Mouse (Mus musculus) E14TG2a.4 (cell line): ENCODE measurements around the gene Lce3c.
A peak's percentile ranks its signal among the peaks of the same experiment; 100 is the strongest.

Experiments
- H3K27me3 ChIP-seq: 2 replicates; pipeline ENCODE4 v1.6.1; 2014; ENCODE audit warnings: low read length, control low read depth; ENCODE audit not compliant: insufficient read depth
- H3K36me3 ChIP-seq: 2 replicates; pipeline ENCODE4 v1.6.1; 2014; ENCODE audit warnings: low read length, control low read depth; ENCODE audit not compliant: insufficient read depth
- H3K4me1 ChIP-seq: replicated peaks from 2 replicates; pipeline ENCODE4 v1.6.1; 2014; ENCODE audit warnings: low read depth, low read length, control low read depth
- H3K4me3 ChIP-seq: replicated peaks from 2 replicates; pipeline ENCODE4 v1.5.1; 2014; ENCODE audit warnings: mild to moderate bottlenecking, low read length
- H3K9me3 ChIP-seq: 2 replicates; pipeline ENCODE4 v1.6.1; 2014; ENCODE audit warnings: low read length, control low read depth
- CTCF ChIP-seq: conservative IDR thresholded peaks from 2 replicates; pipeline ENCODE4 v1.5.1; 2014; ENCODE audit warnings: low read length
- NANOG ChIP-seq: IDR thresholded peaks from 2 replicates; pipeline ENCODE4 v1.6.1; 2014; ENCODE audit warnings: borderline replicate concordance, low read length, mixed read lengths
- POU5F1 ChIP-seq: IDR thresholded peaks from 2 replicates; pipeline ENCODE4 v1.6.1; 2014; ENCODE audit warnings: low read length, borderline replicate concordance

Gene Lce3c

DNA sequence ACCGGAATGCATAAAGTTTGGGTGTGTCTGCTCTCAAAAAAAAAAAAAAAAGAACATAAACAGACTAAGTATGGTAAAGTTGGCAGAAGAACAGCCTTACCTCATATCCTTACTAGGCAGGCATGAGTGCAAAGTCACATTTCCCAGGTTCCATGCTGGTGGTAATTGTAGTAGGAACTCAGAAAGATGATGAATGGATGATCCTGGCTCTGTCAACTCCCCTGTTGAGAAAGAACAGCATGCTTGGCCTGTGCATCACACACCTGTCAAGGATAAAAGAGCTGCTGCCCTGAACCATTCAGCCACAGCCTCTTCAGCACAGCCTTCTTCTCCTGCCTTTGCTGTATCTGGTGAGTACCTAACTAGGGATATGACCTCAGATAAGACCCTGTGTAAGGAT lies at the start of gene Lce3c:
Lce3c (plus strand) TSS at position 301 of the 400 bp plus-strand sequence.
- Histone ChIP-seq H3K9me3 (no peaks in the 10 kb centered on the region), H3K4me1 (no peaks in the 10 kb centered on the region), H3K4me3 (no peak within 1 kb of the TSS), H3K36me3 (no peaks in the 10 kb centered on the region), H3K27me3 (no peaks in the 10 kb centered on the region)
- TF ChIP-seq POU5F1 (no peak), CTCF (no peak), NANOG (no peak)

DNA sequence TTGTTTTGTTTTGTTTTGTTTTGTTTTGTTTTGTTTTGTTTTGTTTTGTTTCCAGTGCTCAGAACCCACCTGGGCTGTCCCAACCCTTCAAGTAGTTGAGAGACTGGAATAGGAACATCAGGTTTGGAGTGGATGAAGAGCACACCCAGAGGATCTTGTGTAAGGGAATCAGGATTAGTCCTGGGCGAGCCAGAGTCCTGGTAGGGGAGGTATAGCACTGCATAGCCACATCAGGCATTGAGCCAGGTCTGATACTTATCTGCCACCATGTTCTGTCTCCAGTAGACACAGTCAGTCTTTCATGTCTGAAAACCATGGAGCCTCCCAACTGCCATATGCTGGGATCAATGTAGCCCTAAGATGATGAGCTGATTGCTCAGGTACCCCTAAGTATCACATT lies 49.8 kb upstream of the Lce3c start:
- TF ChIP-seq CTCF (no peak), POU5F1 (no peak), NANOG (no peak)

DNA sequence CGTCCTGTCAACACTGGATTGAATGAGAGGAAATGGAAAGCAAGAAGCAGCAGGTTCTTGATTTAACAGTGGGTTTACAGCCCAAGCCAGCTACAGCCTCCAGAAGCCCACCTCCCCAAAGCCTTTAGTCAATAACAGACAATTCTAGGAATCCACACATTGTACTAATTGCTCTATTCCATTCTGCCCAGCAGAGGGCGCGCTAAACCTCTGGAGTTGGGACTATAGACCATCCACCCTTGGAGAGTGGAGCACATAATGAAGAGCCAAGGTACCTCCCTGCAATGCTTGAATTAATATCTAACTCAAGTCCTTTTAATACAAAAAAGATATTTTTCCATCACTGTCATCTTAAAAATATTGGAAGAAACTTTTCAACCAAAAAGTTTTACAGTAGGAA lies 41.3 kb upstream of the Lce3c start:
- Histone ChIP-seq H3K36me3 (no peaks in the 10 kb centered on the region), H3K4me3 (no peak overlapping the region), H3K9me3 (no peaks in the 10 kb centered on the region), H3K27me3 (no peaks in the 10 kb centered on the region), H3K4me1 (no peaks in the 10 kb centered on the region)
- TF ChIP-seq POU5F1: no peak
- TF ChIP-seq CTCF: peak; percentile 59

More for the DNA sequence above, 49.8 kb upstream of the Lce3c start:
- Histone ChIP-seq H3K36me3 (no peaks in the 10 kb centered on the region), H3K4me3 (no peak overlapping the region), H3K4me1 (no peaks in the 10 kb centered on the region), H3K9me3 (no peaks in the 10 kb centered on the region), H3K27me3 (no peaks in the 10 kb centered on the region)

DNA sequence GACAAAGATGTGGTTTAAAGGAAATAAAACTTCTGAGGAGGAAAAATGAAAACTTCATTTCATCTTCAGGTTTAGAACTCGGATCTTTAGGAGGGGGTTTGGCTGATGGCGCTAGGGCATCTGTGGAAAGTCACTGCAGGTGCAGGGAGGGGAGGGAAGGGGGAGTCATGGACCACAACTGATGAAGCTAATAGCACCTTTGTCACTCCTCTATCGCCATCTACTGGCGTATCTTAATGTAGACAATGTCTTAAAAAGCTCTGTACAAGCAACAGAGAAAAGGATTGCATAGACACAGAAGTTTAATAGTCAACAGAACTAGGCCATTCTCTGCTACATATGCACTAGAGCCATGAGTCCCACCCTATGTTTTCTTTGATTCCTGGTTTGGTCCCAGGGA lies 40.6 kb upstream of the Lce3c start:
- no peaks in the 10 kb centered on the region for H3K9me3 ChIP-seq
- TF ChIP-seq NANOG (no peak), POU5F1 (no peak), CTCF (no peak; the same call in 1 of the 2 replicates)
- no peak overlapping the region for H3K4me3 ChIP-seq
- no peaks in the 10 kb centered on the region for H3K36me3 ChIP-seq
- no peaks in the 10 kb centered on the region for H3K4me1 ChIP-seq
- H3K27me3 ChIP-seq: no peaks in the 10 kb centered on the region

DNA sequence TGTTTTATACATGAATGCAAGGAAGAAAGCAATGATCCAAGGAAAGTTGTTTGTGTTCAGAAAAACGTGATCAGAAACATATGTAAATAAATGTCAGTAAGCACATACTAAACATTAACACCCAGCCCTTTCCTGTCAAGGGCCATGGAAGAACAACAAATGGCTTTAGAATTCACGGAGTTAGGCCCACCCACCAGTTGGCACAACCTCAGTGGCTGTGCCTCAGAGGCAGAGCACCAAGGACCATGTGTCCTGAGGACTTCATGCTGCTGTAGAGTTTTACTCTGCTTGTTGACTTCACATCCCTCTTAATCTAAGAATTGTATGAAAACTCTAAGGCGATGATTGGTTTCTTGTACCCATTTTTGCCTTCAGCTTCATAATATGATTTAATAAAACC lies 39.1 kb upstream of the Lce3c start:
- Histone ChIP-seq H3K27me3 (no peaks in the 10 kb centered on the region), H3K9me3 (no peaks in the 10 kb centered on the region), H3K4me1 (no peaks in the 10 kb centered on the region), H3K36me3 (no peaks in the 10 kb centered on the region), H3K4me3 (no peak overlapping the region)
- TF ChIP-seq NANOG (no peak), CTCF (no peak), POU5F1 (no peak)

DNA sequence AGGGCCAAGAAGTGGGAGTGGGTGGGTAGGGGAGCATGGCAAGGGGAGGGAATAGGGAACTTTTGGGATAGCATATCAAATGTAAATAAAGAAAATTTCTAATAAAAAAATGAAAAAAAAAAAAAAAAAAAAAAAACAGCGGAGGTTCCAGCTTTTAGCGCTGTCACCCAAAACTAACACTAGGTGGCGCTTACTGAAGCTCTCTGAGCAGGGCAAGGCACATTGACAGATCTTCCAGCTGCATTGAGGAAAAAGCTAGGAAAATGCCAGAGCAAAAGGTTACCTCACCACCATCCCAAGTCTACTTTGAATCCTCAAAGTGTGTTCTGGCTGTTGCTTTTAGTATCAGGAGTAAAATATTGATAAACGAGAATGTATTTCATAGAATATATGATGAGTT lies 36.7 kb upstream of the Lce3c start:
- H3K4me3 ChIP-seq: no peak overlapping the region

DNA sequence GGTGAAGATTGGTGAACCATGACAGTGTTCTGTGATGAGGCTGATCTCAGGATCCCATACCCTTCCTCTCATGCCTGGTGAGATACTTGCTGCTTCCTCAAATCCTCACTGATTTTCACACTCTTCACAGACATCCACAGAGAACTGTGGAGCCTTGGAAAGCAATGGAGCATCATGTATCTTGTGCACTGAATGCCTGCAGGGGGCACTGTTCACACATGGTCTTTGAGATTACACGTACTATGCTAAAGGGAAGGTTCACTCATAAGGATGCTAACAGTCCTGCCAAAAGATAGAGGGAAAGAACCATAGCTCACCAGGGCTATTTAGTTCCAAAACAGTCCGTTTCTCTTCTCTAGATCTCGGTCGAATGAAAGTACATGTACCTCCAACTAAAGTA lies 23.9 kb upstream of the Lce3c start:
- Histone ChIP-seq H3K4me3 (no peak overlapping the region), H3K36me3 (no peaks in the 10 kb centered on the region), H3K9me3 (no peaks in the 10 kb centered on the region), H3K4me1 (0 out of 2 replicates have a peak, but pooled peaks cover 8% of the 10 kb centered on the region), H3K27me3 (no peaks in the 10 kb centered on the region)
- no peak for TF ChIP-seq POU5F1
- TF ChIP-seq CTCF: peak; percentile 56
- no peak for TF ChIP-seq NANOG

More for the DNA sequence above, 36.7 kb upstream of the Lce3c start:
- H3K27me3 ChIP-seq: no peaks in the 10 kb centered on the region
- TF ChIP-seq CTCF (peak; percentile 59), POU5F1 (no peak), NANOG (no peak)
- H3K9me3 ChIP-seq: no peaks in the 10 kb centered on the region
- no peaks in the 10 kb centered on the region for H3K4me1 ChIP-seq
- H3K36me3 ChIP-seq: no peaks in the 10 kb centered on the region

DNA sequence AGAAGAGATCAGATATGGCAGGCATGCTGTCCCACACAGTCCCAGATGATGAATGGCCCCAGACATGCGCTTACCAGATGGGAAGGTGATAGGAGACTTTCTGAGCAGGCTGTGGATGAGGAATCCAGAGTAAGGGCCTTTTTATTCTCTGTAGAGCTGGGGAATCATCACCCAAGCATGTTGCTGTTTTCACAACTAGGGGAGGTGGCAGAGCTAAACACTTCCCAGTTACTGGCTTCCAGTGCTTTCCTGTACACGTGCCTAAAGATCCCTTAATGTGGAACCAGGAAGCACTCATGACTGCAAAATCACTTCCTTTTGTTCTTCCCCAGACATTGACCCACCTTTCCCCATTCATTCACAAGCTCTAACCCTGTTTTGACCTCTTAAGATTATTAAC lies 18.2 kb upstream of the Lce3c start, which contains the start of gene Lce3a:
Lce3a (minus strand) TSS at position 101 of the 400 bp plus-strand sequence.
- H3K36me3 ChIP-seq: no peaks in the 10 kb centered on the region
- H3K9me3 ChIP-seq: no peaks in the 10 kb centered on the region
- no peaks in the 10 kb centered on the region for H3K27me3 ChIP-seq
- no peak within 1 kb of the TSS for H3K4me3 ChIP-seq
- no peaks in the 10 kb centered on the region for H3K4me1 ChIP-seq
- no peak for TF ChIP-seq POU5F1
- no peak for TF ChIP-seq NANOG
- no peak for TF ChIP-seq CTCF

DNA sequence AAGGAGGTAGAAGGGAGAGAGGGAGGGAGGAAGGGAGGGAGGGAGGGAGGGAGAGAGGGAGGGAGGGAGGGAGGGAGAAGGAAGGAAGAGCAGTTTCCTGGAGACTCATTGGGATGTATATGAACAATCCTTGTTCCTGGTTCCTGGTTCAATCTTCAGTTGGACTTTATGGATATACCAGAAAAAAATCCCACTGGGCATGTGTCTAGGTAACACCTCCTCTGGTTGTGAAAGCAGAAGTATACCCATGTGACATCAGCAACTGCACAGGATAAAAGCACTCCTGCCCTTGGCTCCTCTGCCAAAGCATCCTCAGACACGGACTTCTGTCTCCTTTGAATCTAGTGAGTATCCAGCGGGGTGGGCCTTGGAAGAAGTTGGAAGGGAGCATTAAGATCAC lies 11.6 kb upstream of the Lce3c start, which contains the start of gene Lce3b:
Lce3b (plus strand) TSS at position 301 of the 400 bp plus-strand sequence.
- no peaks in the 10 kb centered on the region for H3K9me3 ChIP-seq
- H3K4me3 ChIP-seq: no peak within 1 kb of the TSS
- H3K4me1 ChIP-seq: peaks cover 2% of the 10 kb centered on the region; the same call in 1 of the 2 replicates
- no peaks in the 10 kb centered on the region for H3K27me3 ChIP-seq
- H3K36me3 ChIP-seq: no peaks in the 10 kb centered on the region
- no peak for TF ChIP-seq NANOG
- no peak for TF ChIP-seq CTCF
- no peak for TF ChIP-seq POU5F1

DNA sequence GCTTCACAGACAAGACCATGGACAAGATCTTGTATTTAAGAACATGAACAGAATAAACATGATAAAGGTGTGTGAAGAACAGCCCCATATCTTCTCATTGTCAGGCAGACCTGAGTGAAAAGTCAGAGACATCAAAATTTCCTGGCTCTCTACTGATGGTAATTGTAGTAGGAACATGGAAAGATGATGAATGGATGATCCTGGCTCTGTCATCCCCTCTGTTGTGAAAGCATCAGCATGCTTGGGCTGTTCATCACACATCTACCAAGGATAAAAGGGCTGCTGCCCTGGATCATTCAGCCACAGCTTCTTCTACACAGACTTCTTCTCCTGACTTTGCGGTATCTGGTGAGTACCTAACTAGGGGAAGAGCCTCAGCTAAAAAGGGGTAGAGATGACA lies 12.8 kb downstream of the Lce3c start, which contains the start of gene Lce3d:
Lce3d (plus strand) TSS at position 301 of the 400 bp plus-strand sequence.
- no peaks in the 10 kb centered on the region for H3K36me3 ChIP-seq
- H3K4me3 ChIP-seq: no peak within 1 kb of the TSS
- H3K9me3 ChIP-seq: no peaks in the 10 kb centered on the region
- TF ChIP-seq POU5F1 (no peak), CTCF (no peak), NANOG (no peak)
- no peaks in the 10 kb centered on the region for H3K4me1 ChIP-seq
- no peaks in the 10 kb centered on the region for H3K27me3 ChIP-seq
